Mouse (Mus musculus): ENCODE results near the gene Gmds.

Gene Gmds

DNA sequence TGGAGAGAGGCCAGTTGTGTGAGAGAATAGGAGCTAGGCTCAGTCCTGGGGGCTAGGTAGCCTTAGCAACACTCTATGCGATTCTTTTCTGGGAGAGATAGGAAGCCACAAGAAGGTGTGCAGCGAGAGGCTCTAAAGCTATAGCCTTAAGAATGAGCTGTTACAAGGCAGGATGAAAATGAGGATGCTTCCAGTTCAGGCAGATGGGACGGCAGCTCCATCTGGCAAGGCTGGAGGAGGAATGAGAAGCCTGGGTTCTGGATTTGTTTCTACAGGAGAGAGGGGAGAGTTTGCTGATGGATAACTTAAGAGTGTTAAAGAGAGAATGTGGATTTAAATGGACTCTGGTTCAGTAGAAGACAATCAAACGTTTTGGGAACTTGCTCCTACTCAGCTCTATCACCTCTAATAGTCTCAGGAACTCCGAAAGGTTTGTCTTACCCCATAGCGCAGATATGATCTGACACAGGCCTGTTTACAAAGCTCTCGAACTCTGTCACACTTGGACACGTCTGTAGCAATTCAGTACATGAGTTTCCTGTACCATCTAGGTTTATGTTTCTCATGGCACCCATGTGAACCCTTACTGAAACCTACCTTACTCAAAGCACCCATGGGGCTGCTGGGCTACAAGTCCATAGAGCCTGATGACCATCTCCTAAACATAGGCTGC, 459.6 kb downstream of the Gmds start:
- DNase-seq (ENCODE audit: inconsistent ontology term) = no peak

DNA sequence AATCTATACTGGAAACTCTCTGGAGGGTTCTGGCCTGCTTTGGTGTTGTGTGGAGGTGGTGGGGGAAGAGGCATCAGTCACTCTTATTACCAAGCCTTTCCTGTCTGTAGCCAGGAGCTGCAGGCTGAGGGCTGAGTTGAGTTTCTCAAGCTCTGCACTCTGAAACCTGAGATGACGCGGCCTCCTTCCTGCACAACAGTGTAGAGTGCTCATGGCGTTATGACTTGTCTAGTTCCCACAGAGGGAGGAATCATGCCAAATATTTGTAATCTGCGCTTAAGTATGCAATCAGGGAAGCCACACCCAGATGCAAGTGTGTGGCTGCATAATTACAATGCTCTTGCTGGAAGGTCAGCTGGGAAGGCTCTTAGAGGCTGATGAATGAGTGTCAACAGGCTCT, 461.5 kb downstream of the Gmds start:
- peak; percentile 59 for DNase-seq (ENCODE audit: inconsistent ontology term)

DNA sequence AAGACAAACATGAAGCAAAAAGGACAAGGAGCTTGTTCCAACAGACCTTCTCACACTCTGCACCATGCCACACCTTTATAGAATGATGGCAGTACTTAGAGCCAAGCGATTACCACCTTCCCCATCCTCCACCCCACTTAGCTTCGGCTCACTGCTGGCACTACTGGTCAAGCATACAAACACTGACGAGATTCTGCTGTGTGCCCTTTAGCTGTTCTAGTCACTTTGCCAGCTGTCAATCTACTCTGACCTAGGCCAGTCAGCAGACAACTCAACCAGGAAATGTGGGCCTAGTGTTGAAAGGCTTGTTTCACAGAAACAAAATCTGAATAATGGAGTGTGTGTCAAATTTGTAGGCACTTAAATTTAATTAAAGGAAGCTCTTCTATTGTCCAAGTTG, 464.1 kb downstream of the Gmds start:
- no peak for DNase-seq (ENCODE audit: inconsistent ontology term)

DNA sequence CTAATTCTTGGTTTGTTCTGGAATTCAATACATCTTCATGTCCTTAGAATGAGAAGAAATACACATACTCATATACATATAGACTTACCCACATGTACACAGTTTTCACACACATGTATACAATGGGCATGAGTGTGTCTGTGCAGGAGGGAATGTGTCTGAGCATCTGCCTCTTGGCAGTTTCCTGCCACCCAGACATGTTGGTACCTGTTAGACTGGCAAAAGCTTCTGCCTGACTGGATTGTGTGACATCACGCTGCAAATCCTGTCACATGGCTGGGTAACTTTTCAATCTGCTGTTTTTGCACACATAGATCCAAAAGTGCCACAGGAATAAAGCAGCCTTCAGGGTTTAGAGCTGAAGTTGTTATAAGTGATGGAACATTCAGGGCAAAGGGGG, 465.3 kb downstream of the Gmds start:
- no peak for DNase-seq (ENCODE audit: inconsistent ontology term)

DNA sequence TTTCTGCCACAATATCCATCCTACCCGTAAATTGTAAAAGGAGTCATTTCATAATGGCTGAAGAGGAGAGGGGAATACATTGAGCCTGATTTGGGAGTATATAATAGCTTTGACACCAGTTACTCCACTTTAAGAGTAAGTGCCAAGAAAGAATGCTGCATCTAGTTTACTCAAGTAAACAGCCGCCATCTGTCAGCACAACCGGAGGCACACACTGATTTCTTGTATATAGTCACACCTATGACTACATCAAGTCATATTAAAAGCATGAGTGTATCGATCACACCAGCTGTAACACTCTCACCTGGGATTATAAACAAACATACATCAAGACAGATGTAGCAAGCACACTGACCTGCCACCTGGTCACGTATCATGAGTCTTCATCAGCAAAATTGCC, 473.8 kb downstream of the Gmds start:
- no peak for DNase-seq (ENCODE audit: inconsistent ontology term)

- DNase-seq (ENCODE audit: inconsistent ontology term) = no peak
Measured at GRCm38 (mm10) chr13:31863461-31863860, 475.1 kb downstream of the Gmds start.

DNA sequence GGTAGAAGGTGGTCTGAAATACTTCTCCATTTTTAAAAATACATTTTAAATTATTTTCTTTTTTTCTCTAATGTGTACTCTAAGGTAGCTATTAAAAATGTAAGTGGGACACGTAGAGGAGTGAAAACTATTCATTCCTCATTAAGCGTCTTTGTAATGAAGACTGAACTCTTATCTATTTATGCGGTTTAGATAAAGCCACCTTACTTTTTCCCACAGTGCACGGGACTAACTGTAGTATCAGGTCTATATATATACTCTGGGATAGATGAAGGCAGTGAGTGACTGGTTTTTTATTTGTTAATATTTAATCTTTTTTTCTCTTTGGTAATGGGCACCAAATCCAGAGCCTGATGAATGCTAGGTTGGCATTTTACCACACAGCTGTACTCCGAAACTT, 478.3 kb downstream of the Gmds start:
- DNase-seq (ENCODE audit: inconsistent ontology term) = no peak

DNA sequence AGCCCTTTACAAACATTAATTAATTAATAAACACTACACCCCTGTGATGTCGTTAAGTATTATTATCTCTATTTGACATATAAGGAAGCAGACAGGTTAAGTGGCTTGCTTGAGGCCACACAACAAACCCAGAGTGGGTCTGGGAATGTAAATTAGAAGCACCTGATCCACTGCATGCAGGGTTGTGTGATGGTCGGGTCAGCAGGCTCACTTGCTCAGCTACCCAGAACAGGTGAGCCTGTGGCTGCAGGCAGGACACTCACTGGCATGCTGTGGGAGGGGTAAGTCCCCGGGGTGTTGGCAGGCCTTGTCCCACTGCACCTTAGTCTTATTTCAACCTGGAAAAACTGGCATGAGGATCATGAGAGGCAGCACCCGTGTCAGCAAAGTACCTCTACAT, 484.5 kb downstream of the Gmds start:
- no peak for DNase-seq (ENCODE audit: inconsistent ontology term)

DNA sequence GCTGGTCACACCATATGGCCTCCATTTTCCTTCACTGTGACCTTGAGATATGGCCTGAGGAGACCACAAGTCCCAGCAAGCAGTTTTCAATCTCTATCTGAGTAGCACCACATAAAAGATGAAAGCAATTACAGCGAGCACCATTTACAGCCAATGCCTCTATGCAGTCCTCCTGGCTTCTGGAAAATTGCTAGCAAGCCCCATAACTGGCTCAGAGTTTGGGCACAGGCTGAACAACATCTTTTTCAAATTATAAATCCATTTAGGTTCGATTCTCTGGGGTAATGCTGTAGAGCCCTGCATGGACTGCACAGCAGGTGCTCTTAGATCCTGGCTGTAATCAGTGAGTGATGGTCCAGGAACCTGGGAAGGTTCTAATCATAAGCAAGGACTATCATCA, 485.0 kb downstream of the Gmds start:
- DNase-seq (ENCODE audit: inconsistent ontology term) = no peak

DNA sequence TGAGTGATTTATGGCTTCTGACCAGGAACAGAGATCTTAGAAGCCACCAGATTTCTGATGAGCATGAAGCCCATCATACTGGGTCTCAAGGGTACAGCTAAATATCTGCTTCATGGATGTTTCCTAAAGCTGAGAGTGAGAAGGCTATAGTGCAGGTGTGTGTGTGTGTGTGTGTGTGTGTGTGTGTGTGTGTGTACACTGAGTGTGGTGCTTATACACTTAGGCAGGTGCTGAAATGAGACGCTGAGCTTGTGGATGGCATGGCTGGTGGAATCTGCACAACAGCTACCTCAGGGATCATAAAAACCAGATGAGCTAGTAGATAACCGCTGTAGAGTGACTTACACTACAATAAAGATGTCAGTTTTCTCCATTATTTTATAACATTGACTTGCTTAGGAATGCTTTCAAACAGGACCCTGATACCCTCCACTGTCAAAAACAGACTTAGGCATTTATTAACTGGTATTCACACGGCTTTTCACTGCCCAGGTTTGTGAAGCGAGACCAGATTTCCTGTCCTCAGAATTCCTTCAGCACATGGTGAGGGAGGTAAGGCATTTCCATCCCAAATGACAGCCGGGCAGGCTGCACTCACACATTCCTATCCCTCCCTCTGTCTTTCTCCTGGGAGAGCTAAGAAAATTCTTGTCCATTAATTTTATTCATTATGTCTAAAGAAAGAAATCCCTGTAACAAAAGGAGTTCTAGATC, 489.1 kb downstream of the Gmds start:
- DNase-seq (ENCODE audit: inconsistent ontology term) = peak; percentile 35

GRCm38 (mm10) chr13:31835802-31836201, 502.7 kb downstream of the Gmds start:
- DNase-seq (ENCODE audit: inconsistent ontology term) = no peak

GRCm38 (mm10) chr13:31830332-31830731, 508.2 kb downstream of the Gmds start:
- DNase-seq (ENCODE audit: inconsistent ontology term) = no peak

- no peak for DNase-seq (ENCODE audit: inconsistent ontology term)
Measured at GRCm38 (mm10) chr13:31828446-31828845, 510.1 kb downstream of the Gmds start.

DNA sequence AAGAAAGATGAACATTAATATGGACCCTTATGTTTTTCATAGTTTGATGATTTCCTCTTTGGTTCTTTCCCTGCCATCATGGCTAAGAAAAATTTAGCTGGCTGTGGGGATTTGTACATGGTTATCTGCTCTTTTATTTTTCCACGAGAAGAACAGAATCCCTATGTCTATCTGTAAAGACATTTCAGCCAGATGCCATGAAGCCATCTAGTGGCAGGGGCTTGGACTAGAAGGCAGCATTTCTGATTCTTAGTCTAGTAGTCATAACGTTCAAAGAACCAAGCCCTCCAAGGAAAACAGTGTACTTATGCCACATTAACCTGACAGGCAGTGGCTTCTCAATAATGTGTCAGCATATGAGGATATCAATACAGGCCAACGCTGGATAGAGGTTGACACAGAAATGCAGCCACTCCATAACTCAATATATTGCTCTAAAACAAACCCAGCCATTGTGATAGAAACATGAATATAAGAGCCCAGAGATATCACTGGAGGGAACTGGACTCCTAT, 510.7 kb downstream of the Gmds start:
- DNase-seq (ENCODE audit: inconsistent ontology term) = no peak

DNA sequence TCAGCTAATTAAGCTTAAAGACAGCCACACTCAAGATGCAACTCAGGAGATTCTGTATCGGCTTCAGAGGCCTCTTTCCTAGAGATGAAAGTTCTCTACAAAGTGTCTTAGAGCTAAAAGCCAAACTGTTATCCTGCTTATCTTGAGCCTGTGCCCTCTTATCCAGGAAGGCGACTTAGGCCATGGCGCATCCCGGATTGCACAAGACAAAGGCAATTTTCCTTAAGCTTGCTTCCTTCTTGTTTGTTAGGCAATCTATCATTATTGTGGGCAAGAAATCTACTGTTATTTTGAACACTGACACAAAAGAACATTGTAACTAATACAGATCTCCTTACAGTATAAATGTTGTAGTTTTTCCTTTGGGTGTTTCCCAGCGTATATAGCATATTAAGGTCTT, 511.4 kb downstream of the Gmds start:
- DNase-seq (ENCODE audit: inconsistent ontology term) = no peak

DNA sequence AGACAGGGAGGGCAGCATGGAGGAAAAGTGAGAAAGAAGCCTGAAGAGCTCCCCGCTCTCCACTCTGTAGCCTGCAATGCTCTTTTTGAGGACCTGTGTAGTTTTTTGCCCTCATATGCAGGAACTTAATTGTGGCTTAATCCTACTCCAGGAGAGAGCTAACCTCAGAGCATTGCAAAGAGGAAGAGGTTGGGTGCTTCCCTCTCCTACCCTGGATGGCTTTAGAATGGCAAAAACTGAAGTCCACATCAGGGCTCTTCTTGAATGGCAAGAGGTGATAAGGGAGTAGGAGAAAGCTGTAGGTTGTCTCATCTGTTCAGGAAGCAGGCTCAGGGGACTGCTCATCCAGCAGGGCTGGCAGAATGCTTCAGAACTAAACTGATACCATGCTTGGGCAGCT, 513.4 kb downstream of the Gmds start:
- no peak for DNase-seq (ENCODE audit: inconsistent ontology term)

DNA sequence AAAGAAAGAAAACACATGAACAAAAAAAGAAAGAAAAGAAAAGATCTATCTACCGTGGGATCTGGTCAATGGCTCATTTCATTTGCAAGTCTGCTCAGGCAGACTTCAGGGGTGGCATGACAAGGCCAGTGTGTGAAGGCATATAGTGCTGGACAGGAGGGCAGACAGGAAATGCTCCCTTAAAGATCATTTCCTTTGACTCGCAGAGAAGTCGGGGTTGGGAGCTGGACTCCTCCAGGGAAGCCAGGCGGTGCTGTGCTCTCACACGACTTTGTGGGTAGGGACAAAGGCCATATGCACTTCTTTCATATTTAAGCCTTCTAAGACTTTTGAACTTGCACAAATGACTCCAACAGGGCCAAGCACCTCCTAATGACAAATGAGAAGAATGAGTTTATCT, 515.2 kb downstream of the Gmds start:
- no peak for DNase-seq (ENCODE audit: inconsistent ontology term)

DNA sequence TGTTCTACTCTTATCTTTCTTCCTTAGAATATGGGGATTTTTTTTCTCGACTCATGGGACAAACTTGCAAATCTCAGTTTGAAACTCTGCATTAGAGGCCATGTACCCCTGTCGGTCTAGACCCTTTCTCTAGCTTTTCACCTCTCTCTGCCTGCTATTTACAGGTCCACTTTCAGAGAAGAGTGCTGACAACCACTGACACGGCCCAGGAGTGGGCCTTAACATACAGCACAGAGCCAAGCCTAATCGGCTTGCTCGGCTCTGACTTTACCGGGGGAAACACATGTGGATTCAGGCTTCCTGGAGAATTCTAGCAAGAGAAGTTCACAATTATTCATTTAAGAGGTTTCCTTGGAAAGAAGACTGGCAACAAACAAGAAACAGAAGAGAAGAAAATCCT, 517.5 kb downstream of the Gmds start:
- DNase-seq (ENCODE audit: inconsistent ontology term) = no peak

DNA sequence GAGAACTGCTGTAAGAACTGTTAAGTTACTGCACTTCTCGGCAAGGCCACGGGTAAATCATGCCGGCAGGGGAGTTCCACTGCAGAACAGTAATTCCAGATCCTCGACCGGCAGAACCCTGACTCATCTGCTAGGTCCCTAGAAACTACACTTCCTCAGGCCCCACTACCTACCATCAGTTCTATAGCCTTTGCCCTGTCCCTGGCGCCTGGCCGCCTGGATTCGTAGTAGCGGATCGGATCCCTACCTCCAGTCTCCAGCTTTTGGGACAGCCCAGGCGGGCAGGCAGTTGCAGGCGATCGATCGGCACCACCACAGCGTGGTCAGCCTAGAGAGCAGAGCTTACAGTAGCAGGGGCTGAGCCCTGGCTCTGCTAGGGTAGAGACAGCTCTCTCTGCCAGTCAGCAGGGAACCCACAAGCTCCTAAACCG, 517.9 kb downstream of the Gmds start:
- DNase-seq (ENCODE audit: inconsistent ontology term) = peak; percentile 76

DNA sequence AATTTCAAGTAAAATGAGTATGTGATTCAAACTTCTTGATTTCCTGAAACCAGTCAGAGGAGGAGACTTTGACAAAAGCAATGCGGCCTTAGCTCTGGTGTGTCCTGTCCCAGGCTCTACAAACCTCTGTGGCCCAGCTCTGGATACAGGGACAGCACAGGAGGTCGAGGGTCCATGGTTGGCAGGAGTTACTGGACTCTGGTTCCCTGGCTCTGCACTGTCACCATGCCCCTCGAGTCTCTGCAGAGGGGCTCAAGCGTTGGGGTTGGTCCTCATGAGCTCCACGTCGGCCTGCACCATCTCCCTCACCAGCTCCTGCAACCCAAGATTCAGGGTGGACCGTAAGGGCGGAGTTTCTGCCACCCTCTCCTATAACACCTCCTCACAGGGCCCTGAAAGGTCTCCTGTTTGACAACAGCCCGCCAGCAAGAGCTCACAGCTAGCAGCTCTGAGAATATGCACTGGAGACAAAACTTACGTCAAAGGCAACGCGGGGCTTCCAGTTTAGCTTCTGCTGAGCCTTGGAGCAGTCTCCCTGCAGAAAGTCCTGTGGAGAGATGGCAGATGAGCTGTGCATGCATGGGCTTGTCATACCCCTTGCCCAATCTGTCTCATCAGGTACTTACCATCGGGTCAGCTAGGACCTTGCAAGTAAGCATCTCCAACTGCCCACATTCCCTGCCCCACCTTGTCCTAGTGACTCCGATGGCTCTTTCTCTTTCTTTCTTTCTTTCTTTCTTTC, 518.7 kb downstream of the Gmds start:
- no peak for DNase-seq (ENCODE audit: inconsistent ontology term)

GRCm38 (mm10) chr13:31818337-31818736, 520.2 kb downstream of the Gmds start:
- DNase-seq (ENCODE audit: inconsistent ontology term) = no peak

- no peak for DNase-seq (ENCODE audit: inconsistent ontology term)
Measured at GRCm38 (mm10) chr13:31815383-31816003, 523.0 kb downstream of the Gmds start.

Measured in Muller cell, postnatal 12 days (primary cell).